Mouse (Mus musculus) thymus, postnatal 10 days (tissue): ENCODE measurements at regions not wholly inside any gene's neighbourhood (a gene's known extent, or its start where the extent isn't known, plus 50 kb on each side); places are given as distances from the start of the nearest gene placed in this dataset.
"Not testable (repeated sequence)": the region's sequence is repeated elsewhere in the genome, so short reads cannot be mapped to it uniquely, and the experiment has no call there.

Experiments used
- DNase-seq, 2 experiments: peaks; one replicate each; pipeline ENCODE4 v3.0.0; 2021; ENCODE audit warnings: low spot score in 2 of 2

- DNase-seq: no peak
Measured at GRCm38 (mm10) chr8:103643621-103644020, 457.8 kb upstream of the Cdh5 start.

- no peak for DNase-seq
Measured at GRCm38 (mm10) chr8:103644106-103644505, 457.3 kb upstream of the Cdh5 start.

- DNase-seq: no peak
Measured at GRCm38 (mm10) chr8:103644845-103645244, 456.6 kb upstream of the Cdh5 start.

- DNase-seq: no peak
Measured at GRCm38 (mm10) chr8:103664796-103665195, 436.6 kb upstream of the Cdh5 start.

- DNase-seq: not testable (repeated sequence)
Measured at GRCm38 (mm10) chr8:103686233-103686632, 415.2 kb upstream of the Cdh5 start.

GRCm38 (mm10) chr8:103690438-103690837, 411.0 kb upstream of the Cdh5 start:
- no peak for DNase-seq

GRCm38 (mm10) chr8:103693531-103693930, 407.9 kb upstream of the Cdh5 start:
- DNase-seq: no peak

GRCm38 (mm10) chr8:103694331-103694891, 407.0 kb upstream of the Cdh5 start:
- no peak for DNase-seq

GRCm38 (mm10) chr8:103699016-103699520, 402.4 kb upstream of the Cdh5 start:
- no peak for DNase-seq

GRCm38 (mm10) chr8:103702236-103702635, 399.2 kb upstream of the Cdh5 start:
- DNase-seq: no peak

GRCm38 (mm10) chr8:103706084-103706483, 395.3 kb upstream of the Cdh5 start:
- no peak for DNase-seq

GRCm38 (mm10) chr8:103710871-103711270, 390.6 kb upstream of the Cdh5 start:
- DNase-seq: not testable (repeated sequence)

- DNase-seq: no peak
Measured at GRCm38 (mm10) chr8:103717723-103718122, 383.7 kb upstream of the Cdh5 start.

GRCm38 (mm10) chr8:103733466-103733865, 368.0 kb upstream of the Cdh5 start:
- no peak for DNase-seq

- DNase-seq: no peak
Measured at GRCm38 (mm10) chr8:103738330-103738729, 363.1 kb upstream of the Cdh5 start.

GRCm38 (mm10) chr8:103741395-103741794, 360.0 kb upstream of the Cdh5 start:
- no peak for DNase-seq

- no peak for DNase-seq
Measured at GRCm38 (mm10) chr8:103748734-103749133, 352.7 kb upstream of the Cdh5 start.

- no peak for DNase-seq
Measured at GRCm38 (mm10) chr8:103750278-103751097, 350.9 kb upstream of the Cdh5 start.

GRCm38 (mm10) chr8:103751161-103751560, 350.3 kb upstream of the Cdh5 start:
- DNase-seq: no peak

GRCm38 (mm10) chr8:103763821-103764220, 337.6 kb upstream of the Cdh5 start:
- no peak for DNase-seq

- DNase-seq: no peak
Measured at GRCm38 (mm10) chr8:103779658-103780057, 321.8 kb upstream of the Cdh5 start.

- no peak for DNase-seq
Measured at GRCm38 (mm10) chr8:103788308-103788707, 313.1 kb upstream of the Cdh5 start.

- no peak for DNase-seq
Measured at GRCm38 (mm10) chr8:103793331-103793730, 308.1 kb upstream of the Cdh5 start.
